Mouse (Mus musculus) lung, adult 2 months (tissue): ENCODE data around the gene P2rx1.

ENCODE experiments used
- CTCF ChIP-seq: fragments of 200-500 bp; IDR thresholded peaks from 2 replicates; pipeline ENCODE4 v1.5.1; 2011; ENCODE audit warnings: mild to moderate bottlenecking, low read length, control low read depth; ENCODE audit not compliant: insufficient read depth
- POLR2A ChIP-seq: fragments of 200-500 bp; IDR thresholded peaks from 2 replicates; pipeline ENCODE4 v1.6.1; 2011; ENCODE audit warnings: low read depth, mild to moderate bottlenecking, control low read depth, low read length, borderline replicate concordance; ENCODE audit errors: extremely low read depth

DNA sequence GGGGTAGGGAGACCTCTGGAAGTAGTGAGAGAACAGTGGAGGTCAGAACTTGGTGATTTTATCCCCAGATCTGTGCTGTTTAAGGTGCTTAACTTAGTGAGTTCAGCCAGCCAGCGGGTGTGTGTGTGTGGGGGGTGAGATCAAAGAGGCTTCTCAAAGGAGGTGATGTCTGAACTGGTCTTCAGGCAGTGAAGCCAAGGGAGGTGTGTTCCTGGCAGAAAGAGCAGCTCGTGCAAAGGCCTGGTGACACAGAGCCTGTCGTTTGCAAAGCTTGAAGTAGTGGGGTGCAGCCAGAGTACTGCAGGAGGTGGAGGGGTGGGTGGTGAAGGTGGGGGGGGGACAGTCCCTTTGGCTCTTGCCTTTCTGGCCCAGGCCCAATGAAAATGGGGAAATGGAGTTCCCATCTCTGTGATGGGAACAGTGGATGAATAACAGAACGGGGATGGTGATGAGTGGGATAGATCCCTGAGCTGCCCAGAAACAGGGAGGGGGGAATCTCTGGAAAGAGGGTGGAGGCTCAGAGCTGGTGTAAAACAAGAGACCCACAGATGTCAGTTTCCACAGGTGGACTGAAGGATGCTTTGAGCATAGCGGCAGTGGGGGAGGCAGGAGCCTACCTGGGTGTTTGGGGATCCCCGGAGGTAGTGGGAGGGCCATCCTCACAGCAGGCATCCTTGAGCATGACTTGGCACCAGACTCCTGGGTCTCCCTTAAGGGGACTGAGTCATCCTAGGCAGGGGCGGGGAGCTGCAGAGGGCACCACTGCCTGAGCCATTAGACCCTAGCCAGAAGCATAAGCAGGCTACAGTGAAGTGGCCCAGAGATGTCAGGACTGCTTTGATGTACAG is 22.3 kb downstream of the P2rx1 start:
- no peak for TF ChIP-seq CTCF
- no peak for TF ChIP-seq POLR2A
